Mouse (Mus musculus): Measurements from ENCODE around the gene Prr13.
A peak's percentile ranks its signal among the peaks of the same experiment; 100 is the strongest.

The Prr13 gene

GRCm38 (mm10) chr15:102505073-102505769, 46.4 kb downstream of the Prr13 start:
- no peak for DNase-seq (ENCODE audit: low spot score in 2 of 2)

- DNase-seq (ENCODE audit: low spot score in 2 of 2): no peak
These were observed 47.1 kb downstream of the Prr13 start for GRCm38 (mm10) chr15:102505770-102506463.

GRCm38 (mm10) chr15:102506464-102506830, 47.6 kb downstream of the Prr13 start:
- no peak for DNase-seq (ENCODE audit: low spot score in 2 of 2)

DNA sequence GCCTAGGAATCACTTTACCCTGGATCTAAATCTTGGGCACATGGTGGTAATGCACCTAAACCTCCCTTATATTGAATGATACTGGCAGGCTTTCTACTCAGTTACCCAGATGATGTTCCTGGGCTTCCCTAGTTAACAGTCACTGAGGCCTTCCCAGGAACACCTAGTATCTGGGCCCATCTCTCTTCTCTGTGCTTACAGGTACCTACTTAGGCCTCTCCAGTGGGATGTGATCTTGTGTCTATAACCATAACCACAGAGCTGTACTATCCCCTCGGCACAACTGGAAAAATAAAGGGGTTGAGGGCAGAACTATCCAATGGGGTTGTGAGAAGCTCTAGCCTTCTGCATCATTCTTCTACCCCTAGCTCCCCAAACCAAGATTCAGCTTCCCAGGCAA, 48.0 kb downstream of the Prr13 start:
- DNase-seq (ENCODE audit: low spot score in 2 of 2): no peak

DNA sequence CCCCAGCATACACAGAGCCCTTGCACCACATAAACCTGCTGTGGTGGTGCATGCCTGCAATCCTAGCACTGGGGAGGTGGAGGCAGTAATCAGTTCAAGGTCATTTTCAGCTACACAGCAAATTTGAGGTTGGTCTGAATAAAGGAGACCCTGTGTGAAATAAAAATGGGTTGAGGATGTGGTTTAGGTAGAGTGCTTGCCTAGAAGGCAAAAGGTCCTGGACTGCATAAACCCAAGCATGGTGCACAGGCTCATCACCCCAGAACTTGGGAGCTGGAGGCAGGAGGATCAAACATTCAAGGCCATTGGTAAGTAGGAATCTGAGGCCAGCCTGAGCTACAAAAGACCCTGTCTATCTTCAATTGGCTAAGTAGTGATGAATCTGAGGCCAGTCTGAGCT, 48.7 kb downstream of the Prr13 start:
- no peak for DNase-seq (ENCODE audit: low spot score in 2 of 2)

DNA sequence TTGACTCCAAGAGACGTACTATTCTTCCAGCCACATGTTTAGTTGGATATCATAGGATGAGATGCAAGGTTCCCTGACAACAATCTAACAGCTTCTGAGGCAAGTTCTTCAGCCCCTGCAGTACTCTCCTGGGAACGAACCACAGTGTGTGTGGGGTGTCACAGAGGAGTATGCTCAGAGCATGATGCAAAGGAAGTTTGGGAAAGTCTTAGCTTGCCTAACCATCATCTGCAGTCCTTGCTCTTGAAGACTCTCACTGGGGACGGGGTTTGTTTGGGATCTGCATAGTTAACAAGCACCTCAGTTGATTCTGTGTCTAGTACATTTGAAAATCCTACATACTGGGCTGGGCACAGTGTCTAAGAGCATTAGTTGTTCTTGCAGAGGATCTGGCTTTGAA, 49.5 kb downstream of the Prr13 start:
- DNase-seq (ENCODE audit: low spot score in 2 of 2): no peak

GRCm38 (mm10) chr15:102510110-102510509, 51.3 kb downstream of the Prr13 start:
- DNase-seq (ENCODE audit: low spot score in 2 of 2): no peak

GRCm38 (mm10) chr15:102510590-102511284, 51.9 kb downstream of the Prr13 start:
- peak; percentile 86 to 89 for DNase-seq (ENCODE audit: low spot score in 2 of 2)

DNA sequence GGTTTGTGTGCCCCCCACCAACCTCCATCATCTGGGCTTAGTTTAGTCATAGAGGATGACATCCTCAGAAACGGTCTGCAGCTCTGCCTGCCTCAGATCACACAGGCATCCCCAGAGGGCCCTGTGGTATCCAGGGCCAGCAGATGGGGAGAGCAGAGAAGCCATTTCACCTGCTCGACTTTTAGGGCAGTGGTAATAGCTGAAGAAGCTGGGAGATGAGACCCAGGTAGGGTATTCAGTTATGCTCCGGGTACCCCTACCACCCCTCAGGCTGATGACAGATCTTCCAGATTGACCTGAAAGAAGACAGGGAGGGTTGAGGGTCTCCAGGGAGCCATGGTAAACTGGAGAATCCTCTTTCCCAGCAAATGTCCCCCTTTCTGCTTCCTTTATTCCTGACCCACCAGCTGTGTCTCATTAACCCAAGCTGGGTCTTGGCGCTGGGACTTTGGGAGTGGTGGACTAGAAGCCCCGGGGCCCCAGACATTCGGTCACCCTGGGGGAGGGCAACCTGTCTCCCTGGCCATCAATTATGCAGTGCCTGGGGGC, 52.5 kb downstream of the Prr13 start:
- no peak for DNase-seq (ENCODE audit: low spot score in 2 of 2)

DNA sequence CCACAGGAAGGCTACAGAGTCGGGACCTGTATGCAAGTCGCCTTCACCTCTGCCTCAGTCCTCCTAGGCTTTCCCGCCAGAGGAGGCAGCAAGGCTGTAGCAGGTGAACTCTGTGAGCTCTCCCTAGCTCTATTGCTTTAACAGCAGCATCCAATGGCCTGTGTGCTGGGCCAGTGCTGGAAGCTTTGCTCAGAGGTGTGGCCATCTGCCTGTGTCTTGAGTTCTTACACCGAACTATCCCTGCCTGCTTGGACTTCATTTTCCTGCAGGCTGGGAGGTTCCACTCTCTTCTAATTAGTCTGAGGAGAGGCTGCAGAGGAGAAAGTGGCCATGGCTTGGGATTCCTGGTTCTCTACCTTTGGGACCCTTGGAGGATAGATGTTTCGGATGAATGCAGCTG, 53.2 kb downstream of the Prr13 start:
- no peak for DNase-seq (ENCODE audit: low spot score in 2 of 2)

Measured in cerebellum, postnatal 4 days (tissue).